Mouse (Mus musculus): ENCODE results near the gene Cpne9.

Cpne9 gene

GRCm38 (mm10) chr6:113342297-113342696 lies 60.2 kb downstream of the Cpne9 start:
- no peak for DNase-seq (ENCODE audit: low spot score)

GRCm38 (mm10) chr6:113343177-113344092 lies 61.3 kb downstream of the Cpne9 start, which contains the start of gene Camk1:
Camk1 (minus strand) TSS chr6:113343984.
- DNase-seq (ENCODE audit: low spot score): no peak

- DNase-seq (ENCODE audit: low spot score): no peak
Observed at GRCm38 (mm10) chr6:113344321-113344720, 62.2 kb downstream of the Cpne9 start.

- DNase-seq (ENCODE audit: low spot score): no peak
Observed at GRCm38 (mm10) chr6:113346897-113347296, 64.8 kb downstream of the Cpne9 start.

GRCm38 (mm10) chr6:113350538-113350937 lies 68.4 kb downstream of the Cpne9 start:
- no peak for DNase-seq (ENCODE audit: low spot score)

DNA sequence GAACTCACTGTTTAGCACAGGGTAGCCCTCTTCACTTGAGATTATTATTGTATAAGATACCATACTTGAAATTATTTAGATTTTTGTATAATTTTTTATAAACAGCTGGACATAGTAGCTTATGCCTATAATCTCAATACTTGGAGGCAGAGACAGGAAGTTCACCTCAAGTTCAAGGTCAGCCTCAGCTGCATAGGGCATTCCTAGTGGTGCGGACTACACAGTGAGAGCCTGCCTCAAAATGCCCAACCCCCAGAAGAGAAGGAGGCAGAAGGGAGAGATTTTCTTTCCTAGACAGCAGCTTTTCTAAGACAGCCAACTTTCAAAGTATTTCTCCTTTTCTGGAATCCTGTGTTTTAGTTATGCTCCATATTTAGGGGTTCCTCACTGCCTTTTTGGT lies 69.1 kb downstream of the Cpne9 start:
- DNase-seq (ENCODE audit: low spot score): no peak

- DNase-seq (ENCODE audit: low spot score): no peak
Observed at GRCm38 (mm10) chr6:113351653-113352052, 69.5 kb downstream of the Cpne9 start.

- DNase-seq (ENCODE audit: low spot score): no peak
Observed at GRCm38 (mm10) chr6:113352820-113353219, 70.7 kb downstream of the Cpne9 start.

GRCm38 (mm10) chr6:113353696-113354095 lies 71.6 kb downstream of the Cpne9 start:
- DNase-seq (ENCODE audit: low spot score): no peak
